In the genomic region with DNA sequence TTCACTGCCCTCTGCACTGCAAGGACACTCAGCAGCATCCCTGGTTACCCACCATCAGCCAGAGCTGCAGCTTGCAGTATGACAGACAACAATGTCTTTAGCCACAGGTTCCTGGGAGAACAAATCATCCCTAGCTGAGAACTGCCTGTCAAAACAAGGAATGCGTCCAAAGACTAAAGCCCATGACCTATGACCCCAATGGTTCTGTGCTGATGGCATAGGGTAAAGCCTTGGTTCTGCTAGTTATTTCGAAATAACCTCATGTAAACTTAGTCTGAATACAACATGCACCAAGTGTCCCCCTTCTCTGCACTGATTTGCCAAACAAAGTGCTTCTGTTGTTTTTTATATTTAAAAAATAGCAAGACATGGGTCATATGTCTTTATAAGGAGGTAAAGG, we compare ENCODE assay signal across 20 mouse cellular contexts.
"Had no signal": no experiment of that assay in that cellular context is flagged by ENCODE, and none has a peak within 500 bp of the region (broad histone marks: within the 10 kb centered on the region; RNA-seq: fewer than 3 reads in every experiment).

No protein-coding gene starts in this region.

- H3K4me3 ChIP-seq: limb, embryonic 12.5 days; limb, embryonic 15.5 days; liver, embryonic 15.5 days; midbrain, embryonic 10.5 days; neural tube, embryonic 12.5 days; neural tube, embryonic 15.5 days had no signal

- H3K4me1 ChIP-seq: limb, embryonic 12.5 days; limb, embryonic 15.5 days; neural tube, embryonic 12.5 days had no signal

- H3K9me3 ChIP-seq: limb, embryonic 12.5 days; limb, embryonic 15.5 days; liver, embryonic 15.5 days; megakaryocyte, embryonic 14.5 days; midbrain, embryonic 10.5 days; neural tube, embryonic 12.5 days; neural tube, embryonic 15.5 days had no signal

- ATAC-seq: intestine, embryonic 16.5 days; lung, postnatal 0 days had no signal

- H3K9ac ChIP-seq: limb, embryonic 12.5 days; limb, embryonic 15.5 days; liver, embryonic 15.5 days; lung, embryonic 14.5 days; neural tube, embryonic 12.5 days; neural tube, embryonic 15.5 days had no signal

- H3K27me3 ChIP-seq: limb, embryonic 12.5 days; limb, embryonic 15.5 days; liver, embryonic 15.5 days; megakaryocyte, embryonic 14.5 days; neural tube, embryonic 12.5 days; neural tube, embryonic 15.5 days had no signal

- H3K4me2 ChIP-seq: limb, embryonic 12.5 days; limb, embryonic 15.5 days; liver, embryonic 15.5 days; lung, embryonic 14.5 days; neural tube, embryonic 12.5 days; neural tube, embryonic 15.5 days had no signal

- H3K36me3 ChIP-seq: limb, embryonic 12.5 days; limb, embryonic 15.5 days; liver, embryonic 15.5 days; midbrain, embryonic 10.5 days; neural tube, embryonic 12.5 days; neural tube, embryonic 15.5 days had no signal

- H3K27ac ChIP-seq: limb, embryonic 12.5 days; liver, embryonic 15.5 days; midbrain, embryonic 10.5 days; neural tube, embryonic 12.5 days; neural tube, embryonic 15.5 days had no signal

- DNase-seq: kidney, adult 18-20 months; kidney, adult 9 months; kidney, postnatal 14 days; kidney, postnatal 4 days; left cerebral cortex, postnatal 4 days; lung, embryonic 14.5 days; midbrain, embryonic 14.5 days; right cerebral cortex, adult 18-20 months; right cerebral cortex, postnatal 14 days; right cerebral cortex, postnatal 4 days; thymus, postnatal 25 days had no signal
